Mouse (Mus musculus) lung, postnatal 0 days (tissue): ENCODE data around the gene Olfr790.

Source experiments
- CTCF ChIP-seq: IDR thresholded peaks from 2 replicates; pipeline ENCODE4 v1.5.1; 2016; ENCODE audit warnings: antibody characterized with exemption, mild to moderate bottlenecking
- EP300 ChIP-seq: IDR thresholded peaks from 2 replicates; pipeline ENCODE4 v1.6.1; 2016; ENCODE audit warnings: antibody characterized with exemption, mild to moderate bottlenecking, control low read depth

GRCm38 (mm10) chr10:129484452-129484851, 13.8 kb upstream of the Olfr790 start, which contains the start of gene Olfr789:
- TF ChIP-seq CTCF, result no peak
- no peak for TF ChIP-seq EP300
